Mouse (Mus musculus) brain, embryonic 14.5 days (tissue): Measurements from ENCODE around the gene Spata13. TPM values are rescaled to one million over a fixed set of nuclear protein-coding genes. Genes with fewer than 3 reads are reported as not detected.
A peak's percentile ranks its signal among the peaks of the same experiment; 100 is the strongest.

ENCODE experiments used
- DNase-seq: peaks from one replicate; pipeline ENCODE4 v3.0.0-alpha.2; 2011; ENCODE audit warnings: low read depth
- CTCF ChIP-seq: fragments of 200-500 bp; IDR thresholded peaks from 2 replicates; pipeline ENCODE4 v1.5.1; 2012; ENCODE audit warnings: inconsistent platforms, mild to moderate bottlenecking, moderate library complexity, borderline replicate concordance; ENCODE audit not compliant: insufficient read depth, insufficient read length; ENCODE audit errors: extremely low read depth
- POLR2A ChIP-seq: fragments of 200-500 bp; IDR thresholded peaks from 2 replicates; pipeline ENCODE4 v1.6.1; 2012; ENCODE audit warnings: mild to moderate bottlenecking, inconsistent platforms, borderline replicate concordance; ENCODE audit not compliant: poor library complexity, insufficient read depth, insufficient read length, severe bottlenecking; ENCODE audit errors: extremely low read depth
- polyA plus RNA-seq: library from polyadenylated mRNA; depleted of rRNA; stranded (reverse); fragments of >200 nt; gene quantifications from 2 replicates; pipeline ENCODE4 v1.2.3, GENCODE M21; 2012

Gene Spata13
- polyA plus RNA-seq, 1 experiment = 22.1 TPM

DNA sequence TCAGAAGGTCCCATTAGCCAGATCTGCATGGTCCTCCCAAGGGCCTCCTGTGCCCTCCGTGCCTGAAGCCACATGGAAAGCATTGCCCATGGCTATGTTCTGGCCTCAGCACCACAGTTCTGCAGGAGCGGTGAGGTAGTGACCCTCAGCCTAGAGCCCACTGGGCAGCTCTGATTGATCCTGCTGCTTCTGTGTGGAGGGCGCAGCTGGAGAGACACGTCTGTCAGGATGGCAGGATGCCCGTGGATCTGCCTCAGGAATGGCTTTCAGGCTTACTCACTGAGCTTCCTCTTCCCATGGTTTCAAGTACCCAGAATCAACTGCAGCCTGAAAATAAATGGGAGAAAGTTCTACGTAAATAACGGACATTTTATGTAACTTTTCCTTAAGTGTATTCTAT, 14.1 kb downstream of the Spata13 start:
- DNase-seq = no peak

DNA sequence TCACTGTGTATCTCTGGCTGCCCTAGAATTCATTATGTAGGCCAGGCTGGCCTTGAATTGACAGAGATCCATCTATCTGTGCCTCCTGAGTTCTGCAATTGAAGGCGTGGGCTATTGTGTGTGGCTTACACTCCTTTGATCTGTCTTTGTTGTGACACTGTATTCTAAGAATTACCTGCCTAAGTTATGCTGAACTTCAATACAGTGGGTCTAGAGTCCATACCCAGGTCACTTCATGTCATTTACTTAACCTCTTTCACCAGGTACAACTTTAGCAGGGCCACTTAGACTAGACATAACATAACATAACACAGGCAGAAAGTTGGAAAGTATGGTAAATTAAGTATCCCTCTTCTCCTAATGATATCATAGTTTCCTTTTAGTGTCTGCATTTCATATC, 15.2 kb downstream of the Spata13 start:
- no peak for TF ChIP-seq POLR2A
- no peak for TF ChIP-seq CTCF
- no peak for DNase-seq

More for the DNA sequence above, 14.1 kb downstream of the Spata13 start:
- no peak for TF ChIP-seq POLR2A
- no peak for TF ChIP-seq CTCF

DNA sequence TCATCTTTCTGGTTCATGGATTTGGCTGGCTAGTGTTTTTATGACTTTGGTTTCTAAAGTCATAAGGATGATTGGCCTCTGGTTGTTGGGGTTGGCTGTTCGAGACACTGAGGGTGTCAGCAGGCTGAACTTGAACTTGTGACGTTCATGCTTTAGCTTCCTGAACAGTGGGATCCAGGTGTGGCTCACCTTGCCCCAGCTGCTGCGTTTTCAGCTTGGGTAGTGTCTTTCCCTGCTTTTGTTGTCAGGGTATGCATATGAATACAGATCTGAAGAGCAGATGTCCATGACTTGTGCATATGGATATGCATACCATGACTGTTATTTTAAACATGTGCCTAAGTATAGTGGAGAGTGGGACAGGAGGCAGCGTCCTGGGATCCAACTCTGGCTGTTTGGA, 19.4 kb downstream of the Spata13 start:
- TF ChIP-seq CTCF (no peak), POLR2A (no peak)

DNA sequence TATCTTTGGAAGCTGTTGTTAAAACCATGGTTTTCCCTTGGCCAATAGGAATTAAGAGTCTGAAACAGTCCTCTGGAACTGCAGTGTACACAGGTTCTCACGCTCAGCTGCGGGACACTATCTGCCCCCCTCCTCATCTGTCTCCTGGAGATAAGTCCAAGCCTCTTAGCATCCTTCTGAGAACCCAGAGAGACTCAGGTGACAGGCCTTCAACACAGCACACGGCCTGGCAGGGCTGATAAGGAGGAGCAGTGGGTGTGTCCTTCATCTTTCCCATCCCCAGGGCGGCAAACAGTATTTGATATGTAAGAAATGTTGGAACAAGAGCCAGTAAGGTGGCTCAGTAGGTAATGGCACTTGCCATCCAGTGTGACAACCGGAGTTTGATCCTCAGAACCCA, 20.2 kb downstream of the Spata13 start:
- TF ChIP-seq POLR2A = no peak
- no peak for DNase-seq

More for the DNA sequence above, 19.4 kb downstream of the Spata13 start:
- DNase-seq = no peak

DNA sequence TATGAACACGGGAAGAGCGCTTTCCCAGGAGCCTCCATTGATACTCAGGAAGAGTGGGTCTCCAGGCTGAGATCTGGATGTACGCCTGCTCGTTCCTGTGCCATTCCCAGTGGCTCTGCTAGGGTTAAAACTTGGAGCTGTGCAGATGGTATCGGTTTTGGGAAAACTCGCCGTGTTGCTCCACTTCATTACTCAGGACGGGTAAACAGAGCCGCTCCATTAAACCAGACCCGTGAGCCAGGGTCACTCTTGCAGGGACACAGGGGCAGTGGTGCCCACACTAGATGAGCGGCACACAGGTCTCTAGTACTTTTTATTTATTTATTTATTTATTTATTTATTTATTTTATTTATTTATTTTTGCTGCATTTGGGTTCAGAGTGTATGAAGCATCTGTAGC, 20.9 kb downstream of the Spata13 start:
- DNase-seq = no peak
- no peak for TF ChIP-seq CTCF
- no peak for TF ChIP-seq POLR2A

DNA sequence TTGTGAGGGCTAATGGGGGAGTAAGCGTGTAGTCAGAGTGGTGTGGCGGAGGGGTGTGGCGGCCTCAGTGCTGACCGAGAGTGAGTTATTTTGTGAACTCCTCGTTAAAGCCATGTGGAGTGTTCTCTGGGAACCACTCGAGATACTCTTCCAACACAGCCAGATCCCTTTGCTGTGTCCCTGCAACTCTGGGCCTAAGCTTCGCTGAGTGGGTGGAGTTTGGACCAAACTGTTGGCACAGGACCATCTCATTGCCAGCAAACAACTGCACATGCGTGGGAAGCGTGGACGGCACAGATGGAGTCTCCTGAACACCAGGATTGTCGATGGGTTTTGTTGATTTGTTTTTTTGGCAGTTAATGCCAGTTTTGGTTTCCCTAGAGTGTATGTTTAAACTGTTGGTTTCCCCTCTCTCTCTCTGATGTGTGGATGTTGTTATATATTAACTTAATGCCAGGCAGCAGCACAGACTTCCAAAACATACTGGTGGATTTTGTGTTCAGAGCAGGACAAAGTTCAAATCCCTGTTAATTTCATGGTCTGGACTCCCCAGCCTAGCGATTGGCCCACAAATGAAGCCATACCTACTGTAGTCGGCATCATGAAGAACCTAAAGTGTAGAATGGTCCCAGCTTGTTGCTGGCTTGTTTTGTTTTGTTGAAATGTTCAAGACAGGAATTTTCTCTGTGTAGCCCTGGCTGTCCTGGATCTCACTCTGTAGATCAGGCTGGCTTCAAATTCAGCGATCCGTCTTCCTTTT, 22.3 kb downstream of the Spata13 start:
- DNase-seq = peak; percentile 90
- no peak for TF ChIP-seq CTCF
- no peak for TF ChIP-seq POLR2A

DNA sequence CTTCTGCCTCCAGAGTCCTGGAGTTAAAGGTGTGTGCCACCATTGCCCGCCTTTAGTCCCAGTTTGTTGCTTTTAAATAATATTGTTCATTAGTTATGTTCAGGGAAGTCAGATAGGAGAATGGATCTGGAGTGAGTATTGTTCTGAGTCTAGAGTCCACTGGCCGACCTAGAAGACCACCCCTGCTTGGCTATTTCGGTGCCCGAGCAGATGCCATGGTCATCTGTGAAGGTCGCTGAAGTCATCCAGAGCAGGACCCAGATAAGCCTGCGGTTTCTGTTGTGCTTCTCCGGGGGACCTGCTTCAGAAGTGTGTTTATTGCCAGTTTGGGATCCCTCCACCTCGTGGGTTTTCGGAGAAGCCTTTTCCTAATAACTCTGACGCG, 22.9 kb downstream of the Spata13 start:
- no peak for DNase-seq
- TF ChIP-seq CTCF = no peak
- no peak for TF ChIP-seq POLR2A

DNA sequence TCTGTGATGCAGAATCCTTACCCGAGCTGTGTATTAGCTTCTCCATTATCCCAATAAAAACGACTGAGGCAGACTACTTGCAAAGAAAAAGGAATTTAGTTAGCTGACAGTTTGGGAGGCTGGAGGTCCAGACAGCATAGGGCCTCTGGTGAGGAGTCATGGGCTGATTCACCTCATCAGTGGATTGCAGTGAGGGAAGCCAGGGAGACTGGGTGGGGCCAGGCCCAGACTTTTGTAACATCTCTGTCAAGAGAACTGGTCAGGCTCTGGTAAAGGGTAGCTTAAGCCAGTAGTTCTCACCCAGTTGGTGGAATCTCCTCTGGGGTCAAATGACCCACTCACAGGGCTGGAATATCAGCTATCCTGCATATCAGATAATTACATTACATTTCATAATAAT, 24.1 kb downstream of the Spata13 start:
- DNase-seq = no peak
- TF ChIP-seq POLR2A (no peak), CTCF (no peak)

DNA sequence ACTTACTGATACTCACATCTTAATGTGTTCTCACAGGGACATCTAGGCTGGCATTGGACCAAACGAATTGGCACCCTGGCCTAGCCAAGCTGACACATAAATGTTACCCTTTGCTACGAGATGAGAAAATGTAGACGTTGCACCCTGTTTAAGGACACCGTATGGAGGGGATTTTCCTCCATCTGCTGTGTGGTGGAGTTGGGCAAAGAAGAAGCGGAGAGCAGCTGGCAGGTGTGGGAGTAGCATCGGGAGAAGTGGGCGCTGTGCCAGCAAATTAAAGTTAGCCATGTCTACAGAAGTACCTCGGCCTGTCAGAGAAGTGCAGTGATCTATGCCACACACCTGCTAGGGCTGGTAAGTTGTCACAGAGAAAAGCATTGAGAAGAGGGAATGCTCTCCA, 25.7 kb downstream of the Spata13 start:
- DNase-seq = peak; percentile 74
- TF ChIP-seq POLR2A = no peak
- no peak for TF ChIP-seq CTCF

DNA sequence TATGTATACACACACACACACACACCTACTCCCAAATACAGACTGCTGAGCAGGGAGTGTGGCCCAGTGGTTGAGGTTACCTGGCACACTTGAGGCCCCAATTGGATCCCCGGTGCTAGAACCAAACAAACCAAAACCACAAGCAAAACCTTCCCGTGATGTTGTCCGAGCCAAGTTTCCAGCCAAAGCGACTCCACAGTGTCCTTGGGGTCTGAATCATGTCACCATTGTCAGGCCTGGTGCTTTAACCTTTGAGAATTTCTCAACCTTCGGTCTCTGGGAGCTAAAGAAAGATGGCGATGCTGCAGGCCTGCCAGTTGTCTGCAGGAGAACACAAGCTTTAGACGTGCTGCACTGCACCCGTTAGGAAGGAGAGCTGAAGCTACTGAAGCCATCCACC, 26.8 kb downstream of the Spata13 start:
- no peak for DNase-seq
- no peak for TF ChIP-seq POLR2A
- no peak for TF ChIP-seq CTCF

DNA sequence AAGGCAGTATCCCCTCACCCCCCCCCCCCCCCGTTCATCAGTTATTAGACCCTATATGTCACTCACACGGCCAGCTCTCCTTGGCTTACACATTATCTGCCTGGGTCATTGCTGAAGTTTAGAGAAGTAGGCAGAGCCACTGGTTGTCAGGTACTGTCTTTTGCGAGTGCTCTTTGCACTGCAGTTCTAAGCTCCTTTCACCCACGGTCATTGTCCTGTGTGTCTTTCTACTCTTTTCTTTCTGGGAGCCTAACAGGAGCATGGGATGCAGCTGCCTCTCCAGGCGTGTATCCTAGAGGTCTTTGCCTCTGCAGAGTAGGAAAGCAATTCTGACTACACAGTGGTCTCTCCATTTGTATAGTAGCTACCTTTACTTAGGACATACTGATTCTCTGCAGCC, 27.5 kb downstream of the Spata13 start:
- TF ChIP-seq POLR2A (no peak), CTCF (no peak)
- DNase-seq = no peak

DNA sequence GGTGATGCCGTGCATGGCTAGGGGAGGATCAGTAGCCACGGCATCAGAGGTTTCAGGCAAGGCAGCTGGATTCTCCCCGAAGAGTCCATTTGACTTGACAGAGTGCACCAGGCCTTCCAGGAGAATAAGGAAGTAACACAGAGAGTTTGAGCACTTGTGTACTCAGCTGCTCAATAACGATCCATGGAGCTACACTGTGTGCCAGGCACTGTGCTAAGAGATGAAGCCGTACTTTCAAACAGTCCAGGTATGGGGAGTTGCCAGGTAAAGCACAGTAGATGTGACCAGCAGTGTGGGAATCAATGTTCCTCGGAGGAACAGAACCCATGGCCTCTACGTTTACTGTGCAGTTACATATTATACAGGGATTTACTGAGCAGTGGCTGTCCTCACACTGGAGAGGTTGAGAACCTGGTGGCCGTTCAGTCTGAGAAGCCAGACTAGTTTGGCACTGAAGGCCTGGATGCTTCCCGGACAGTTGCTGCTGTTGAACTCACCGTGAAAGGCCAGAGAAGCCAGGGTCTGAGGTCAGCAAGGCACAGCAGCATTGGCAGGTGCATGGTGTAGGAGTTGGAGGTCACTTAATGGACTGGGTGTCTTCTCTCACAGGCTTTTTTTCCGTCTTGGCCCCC, 29.6 kb downstream of the Spata13 start:
- TF ChIP-seq POLR2A (no peak), CTCF (no peak)

More for the DNA sequence above, 29.6 kb downstream of the Spata13 start:
- DNase-seq = no peak
